Mouse (Mus musculus) liver, embryonic 11.5 days (tissue): ENCODE data around the gene Ttyh3. TPM values are rescaled to one million over a fixed set of nuclear protein-coding genes. Genes with fewer than 3 reads are reported as not detected.

ENCODE experiments used
- ATAC-seq: fragments of 200-750 bp; cut with Nextera tagmentation; replicated peaks from 2 replicates; pipeline ENCODE4 v1.8.0; 2017; ENCODE audit warnings: moderate number of reproducible peaks, mild to moderate bottlenecking, moderate TSS enrichment, moderate library complexity; ENCODE audit not compliant: low FRiP score
- DNase-seq: peaks from one replicate; pipeline ENCODE4 v3.0.0-alpha.2; 2017; ENCODE audit warnings: low spot score
- H3K27ac ChIP-seq: fragments of 300-500 bp; sonication (generic); 2 replicates; pipeline ENCODE4 v1.5.1; 2014; ENCODE audit warnings: mild to moderate bottlenecking, low read depth, low read length, control low read depth
- H3K27me3 ChIP-seq: fragments of 300-500 bp; sonication (generic); replicated peaks from 2 replicates; pipeline ENCODE4 v1.6.1; 2014; ENCODE audit warnings: low read length, mixed read lengths; ENCODE audit not compliant: control insufficient read depth, insufficient read depth
- H3K36me3 ChIP-seq: fragments of 300-500 bp; sonication (generic); 2 replicates; pipeline ENCODE4 v1.6.1; 2014; ENCODE audit warnings: mild to moderate bottlenecking, low read length, moderate library complexity, mixed read lengths; ENCODE audit not compliant: control insufficient read depth, insufficient read depth
- H3K4me1 ChIP-seq: fragments of 300-500 bp; sonication (generic); replicated peaks from 2 replicates; pipeline ENCODE4 v1.6.1; 2014; ENCODE audit warnings: low read length, mixed read lengths; ENCODE audit not compliant: control insufficient read depth, insufficient read depth
- H3K4me2 ChIP-seq: fragments of 300-500 bp; sonication (generic); 2 replicates; pipeline ENCODE4 v1.6.1; 2014; ENCODE audit warnings: mild to moderate bottlenecking, control low read depth, moderate library complexity
- H3K4me3 ChIP-seq: fragments of 300-500 bp; sonication (generic); 2 replicates; pipeline ENCODE4 v1.5.1; 2014; ENCODE audit warnings: low read depth, low read length, control low read depth
- H3K9ac ChIP-seq: fragments of 300-500 bp; sonication (generic); 2 replicates; pipeline ENCODE4 v1.6.1; 2014; ENCODE audit warnings: low read depth, low read length, control low read depth
- H3K9me3 ChIP-seq: fragments of 300-500 bp; sonication (generic); 2 replicates; pipeline ENCODE4 v1.6.1; 2016; ENCODE audit warnings: low read length, inconsistent platforms, mixed read lengths; ENCODE audit not compliant: control insufficient read depth
- WGBS: fragments of 180-500 bp; shearing (Covaris S2); extraction: QIAGEN DNeasy Blood & Tissue Kit; methylation state at CpG from one replicate; pipeline ENCODE4 v1.1.7; 2014; 5-methylcytosine and 5-hydroxymethylcytosine counted together
- polyA plus RNA-seq: library from polyadenylated mRNA; unstranded; fragments of >200 nt; fragmentation: Nextera tagmentation; extraction: Ambion mirVana; gene quantifications from 2 replicates; pipeline ENCODE4 v1.2.1, GENCODE M21; 2014

Gene Ttyh3
- polyA plus RNA-seq, 1 experiment from 2014 or later = 26.5 TPM

GRCm38 (mm10) chr5:140619895-140620736 lies 28.7 kb downstream of the Ttyh3 start:
- H3K4me2 ChIP-seq = no peak overlapping the region
- ATAC-seq (no peak), DNase-seq (no peak)
- H3K4me3 ChIP-seq = no peak overlapping the region
- H3K27me3 ChIP-seq = no peaks in the 10 kb centered on the region
- peaks cover 13% of the 10 kb centered on the region for H3K4me1 ChIP-seq
- H3K36me3 ChIP-seq = peaks cover 15% of the 10 kb centered on the region; the same call in 1 of the 2 replicates
- H3K9ac ChIP-seq = no peak overlapping the region
- no peaks in the 10 kb centered on the region for H3K9me3 ChIP-seq
- H3K27ac ChIP-seq = no peak overlapping the region
- WGBS = 49% methylated on average over 7 of the region's 7 CpGs

- ATAC-seq (peak; percentile 16; the same call in 1 of the 2 replicates), DNase-seq (peak; percentile 75)
- Histone ChIP-seq H3K9me3 (no peaks in the 10 kb centered on the region), H3K27ac (no peak overlapping the region), H3K4me3 (no peak overlapping the region), H3K27me3 (no peaks in the 10 kb centered on the region), H3K4me1 (peaks cover 19% of the 10 kb centered on the region), H3K4me2 (no peak overlapping the region), H3K36me3 (peaks cover 10% of the 10 kb centered on the region; the same call in 1 of the 2 replicates), H3K9ac (no peak overlapping the region)
- whole genome bisulfite sequencing = 17% methylated on average over 6 of the region's 6 CpGs
Observed at GRCm38 (mm10) chr5:140619151-140619771, 29.6 kb downstream of the Ttyh3 start.

- no peak overlapping the region; the same call in 1 of the 2 replicates for H3K27ac ChIP-seq
- no peaks in the 10 kb centered on the region for H3K9me3 ChIP-seq
- no peak overlapping the region for H3K9ac ChIP-seq
- peaks cover 4% of the 10 kb centered on the region; the same call in 1 of the 2 replicates for H3K36me3 ChIP-seq
- H3K4me2 ChIP-seq = no peak overlapping the region
- peaks cover 23% of the 10 kb centered on the region for H3K4me1 ChIP-seq
- ATAC-seq = no peak
- 0 out of 2 replicates have a peak, but pooled peaks cover 2% of the 10 kb centered on the region for H3K27me3 ChIP-seq
- no peak for DNase-seq
- WGBS = 41% methylated on average over 5 of the region's 5 CpGs
- H3K4me3 ChIP-seq = no peak overlapping the region
Observed at GRCm38 (mm10) chr5:140617714-140618113, 31.1 kb downstream of the Ttyh3 start.

GRCm38 (mm10) chr5:140616691-140617090 lies 32.1 kb downstream of the Ttyh3 start:
- Histone ChIP-seq H3K36me3 (peaks cover 4% of the 10 kb centered on the region; the same call in 1 of the 2 replicates), H3K27ac (peak overlapping the region; percentile 50; the same call in 1 of the 2 replicates), H3K4me1 (peaks cover 27% of the 10 kb centered on the region), H3K9me3 (no peaks in the 10 kb centered on the region), H3K27me3 (peaks cover 12% of the 10 kb centered on the region), H3K4me3 (no peak overlapping the region), H3K9ac (no peak overlapping the region), H3K4me2 (no peak overlapping the region)
- ATAC-seq (no peak), DNase-seq (no peak)
- WGBS = 55% methylated on average over 9 of the region's 9 CpGs

- no peaks in the 10 kb centered on the region for H3K9me3 ChIP-seq
- ATAC-seq (no peak), DNase-seq (no peak)
- peak overlapping the region; percentile 50; the same call in 1 of the 2 replicates for H3K27ac ChIP-seq
- H3K4me3 ChIP-seq = no peak overlapping the region
- H3K4me1 ChIP-seq = peaks cover 33% of the 10 kb centered on the region
- no peak overlapping the region for H3K9ac ChIP-seq
- peaks cover 16% of the 10 kb centered on the region for H3K27me3 ChIP-seq
- H3K4me2 ChIP-seq = no peak overlapping the region
- peaks cover 4% of the 10 kb centered on the region; the same call in 1 of the 2 replicates for H3K36me3 ChIP-seq
- WGBS = 67% methylated on average over 6 of the region's 6 CpGs
Observed at GRCm38 (mm10) chr5:140616110-140616503, 32.7 kb downstream of the Ttyh3 start.

GRCm38 (mm10) chr5:140615321-140616109 lies 33.3 kb downstream of the Ttyh3 start:
- Histone ChIP-seq H3K4me3 (no peak overlapping the region), H3K4me2 (peak overlapping the region; percentile 41), H3K4me1 (peaks cover 39% of the 10 kb centered on the region), H3K27me3 (peaks cover 22% of the 10 kb centered on the region), H3K36me3 (peaks cover 4% of the 10 kb centered on the region; the same call in 1 of the 2 replicates), H3K9ac (no peak overlapping the region), H3K9me3 (no peaks in the 10 kb centered on the region), H3K27ac (peak overlapping the region; percentile 4; the same call in 1 of the 2 replicates)
- 70% methylated on average over 9 of the region's 10 CpGs for WGBS
- ATAC-seq = no peak
- DNase-seq = no peak

- H3K9ac ChIP-seq = peak overlapping the region; percentile 38; the same call in 1 of the 2 replicates
- peak overlapping the region; percentile 41 for H3K4me2 ChIP-seq
- peak overlapping the region; percentile 74 for H3K27ac ChIP-seq
- ATAC-seq (peak; percentile 82), DNase-seq (no peak)
- H3K36me3 ChIP-seq = peaks cover 4% of the 10 kb centered on the region; the same call in 1 of the 2 replicates
- H3K27me3 ChIP-seq = peaks cover 27% of the 10 kb centered on the region
- WGBS = 45% methylated on average over 4 of the region's 4 CpGs
- H3K4me3 ChIP-seq = no peak overlapping the region
- H3K9me3 ChIP-seq = no peaks in the 10 kb centered on the region
- H3K4me1 ChIP-seq = peaks cover 46% of the 10 kb centered on the region
Observed at GRCm38 (mm10) chr5:140614837-140615236, 34.0 kb downstream of the Ttyh3 start.

- 92% methylated on average over 10 of the region's 10 CpGs for WGBS
- DNase-seq (no peak), ATAC-seq (no peak)
- Histone ChIP-seq H3K9me3 (no peaks in the 10 kb centered on the region), H3K36me3 (peaks cover 4% of the 10 kb centered on the region; the same call in 1 of the 2 replicates), H3K27me3 (peaks cover 34% of the 10 kb centered on the region), H3K4me2 (peak overlapping the region; percentile 41), H3K4me3 (no peak overlapping the region), H3K27ac (peak overlapping the region; percentile 74; the same call in 1 of the 2 replicates), H3K4me1 (peaks cover 51% of the 10 kb centered on the region), H3K9ac (no peak overlapping the region; the same call in 1 of the 2 replicates)
Observed at GRCm38 (mm10) chr5:140614141-140614540, 34.7 kb downstream of the Ttyh3 start.
